Mouse (Mus musculus) hindbrain, embryonic 14.5 days (tissue): ENCODE results near the gene Cd3e. TPM values are rescaled to one million over a fixed set of nuclear protein-coding genes. Genes with fewer than 3 reads are reported as not detected.
"Not testable (repeated sequence)": the region's sequence is repeated elsewhere in the genome, so short reads cannot be mapped to it uniquely, and the experiment has no call there.

Experiments used
- ATAC-seq: fragments of 200-750 bp; cut with Nextera tagmentation; 2 replicates; pipeline ENCODE4 v1.8.0; 2017; ENCODE audit warnings: moderate number of reproducible peaks, mild to moderate bottlenecking, moderate TSS enrichment, moderate library complexity; ENCODE audit not compliant: low FRiP score
- DNase-seq: peaks from one replicate; pipeline ENCODE4 v3.0.0-alpha.2; 2015; ENCODE audit warnings: low spot score
- H3K27ac ChIP-seq: fragments of 300-500 bp; sonication (generic); 2 replicates; pipeline ENCODE4 v1.5.1; 2014; ENCODE audit warnings: mild to moderate bottlenecking, moderate library complexity
- H3K27me3 ChIP-seq: fragments of 300-500 bp; sonication (generic); 2 replicates; pipeline ENCODE4 v1.6.1; 2014; ENCODE audit warnings: mild to moderate bottlenecking, low read length, mixed read lengths; ENCODE audit not compliant: control insufficient read depth, insufficient read depth
- H3K36me3 ChIP-seq: fragments of 300-500 bp; sonication (generic); replicated peaks from 2 replicates; pipeline ENCODE4 v1.6.1; 2014; ENCODE audit not compliant: control insufficient read depth, insufficient read depth
- H3K4me1 ChIP-seq: fragments of 300-500 bp; sonication (generic); replicated peaks from 2 replicates; pipeline ENCODE4 v1.6.1; 2014; ENCODE audit warnings: antibody characterized with exemption, low read length, mixed read lengths; ENCODE audit not compliant: control insufficient read depth, insufficient read depth
- H3K4me2 ChIP-seq: fragments of 300-500 bp; sonication (generic); replicated peaks from 2 replicates; pipeline ENCODE4 v1.6.1; 2014; ENCODE audit warnings: mild to moderate bottlenecking, moderate library complexity
- H3K4me3 ChIP-seq: fragments of 300-500 bp; sonication (generic); replicated peaks from 2 replicates; pipeline ENCODE4 v1.5.1; 2014; ENCODE audit warnings: mild to moderate bottlenecking, low read length
- H3K9ac ChIP-seq: fragments of 300-500 bp; sonication (generic); 2 replicates; pipeline ENCODE4 v1.6.1; 2014
- H3K9me3 ChIP-seq: fragments of 300-500 bp; sonication (generic); 2 replicates; pipeline ENCODE4 v1.6.1; 2016; ENCODE audit warnings: low read length; ENCODE audit not compliant: control insufficient read depth
- WGBS: fragments of 180-500 bp; shearing (Covaris S2); extraction: QIAGEN DNeasy Blood & Tissue Kit; methylation state at CpG from one replicate; pipeline ENCODE4 v1.1.7; 2014; 5-methylcytosine and 5-hydroxymethylcytosine counted together
- polyA plus RNA-seq: library from polyadenylated mRNA; unstranded; fragments of >200 nt; fragmentation: Nextera tagmentation; extraction: Ambion mirVana; gene quantifications from 2 replicates; pipeline ENCODE4 v1.2.1, GENCODE M21; 2014

The Cd3e gene
- polyA plus RNA-seq, 1 experiment from 2014 or later, result 0.20 TPM

DNA sequence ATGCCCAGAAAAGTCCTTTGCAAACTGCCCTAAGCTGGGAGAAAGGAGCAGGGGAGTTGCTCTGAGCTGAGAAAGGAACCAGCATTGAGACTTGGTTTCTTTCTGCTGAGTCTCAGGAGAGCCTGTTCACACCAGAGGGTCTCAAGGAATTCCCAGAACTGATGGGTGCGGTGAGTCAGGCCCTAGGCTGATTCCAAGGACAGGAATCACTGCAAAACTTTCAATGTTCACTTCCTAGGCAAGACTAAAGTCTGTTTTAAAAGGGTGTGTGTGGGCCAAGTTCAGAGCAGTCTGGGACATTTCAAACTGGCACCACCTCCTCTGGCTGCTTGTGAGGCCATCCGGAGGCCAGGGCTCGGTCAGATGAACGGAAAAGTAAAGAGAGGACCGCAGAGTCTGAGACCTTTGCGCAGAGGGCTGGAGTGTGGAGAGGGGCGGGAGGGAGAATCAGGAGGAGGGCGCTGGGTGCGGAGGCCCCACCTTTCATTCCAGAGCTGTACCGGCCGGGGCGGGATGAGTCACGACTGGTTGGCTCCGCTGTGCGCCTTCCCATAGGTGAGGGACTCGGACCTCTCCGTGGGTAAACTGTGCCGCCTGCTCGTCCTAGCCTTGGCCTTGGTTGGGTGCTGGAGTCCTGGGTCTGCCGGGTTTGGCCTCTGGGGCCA is 32.8 kb upstream of the Cd3e start:
- Histone ChIP-seq H3K4me1 (0 out of 2 replicates have a peak, but pooled peaks cover 6% of the 10 kb centered on the region), H3K4me2 (peak overlapping the region; percentile 2; the same call in 1 of the 2 replicates), H3K9me3 (no peaks in the 10 kb centered on the region), H3K27ac (no peak overlapping the region), H3K27me3 (peaks cover 72% of the 10 kb centered on the region), H3K9ac (no peak overlapping the region), H3K36me3 (no peaks in the 10 kb centered on the region), H3K4me3 (no peak overlapping the region)
- WGBS, result 2% methylated on average over 20 of the region's 20 CpGs
- no peak for DNase-seq
- no peak for ATAC-seq

DNA sequence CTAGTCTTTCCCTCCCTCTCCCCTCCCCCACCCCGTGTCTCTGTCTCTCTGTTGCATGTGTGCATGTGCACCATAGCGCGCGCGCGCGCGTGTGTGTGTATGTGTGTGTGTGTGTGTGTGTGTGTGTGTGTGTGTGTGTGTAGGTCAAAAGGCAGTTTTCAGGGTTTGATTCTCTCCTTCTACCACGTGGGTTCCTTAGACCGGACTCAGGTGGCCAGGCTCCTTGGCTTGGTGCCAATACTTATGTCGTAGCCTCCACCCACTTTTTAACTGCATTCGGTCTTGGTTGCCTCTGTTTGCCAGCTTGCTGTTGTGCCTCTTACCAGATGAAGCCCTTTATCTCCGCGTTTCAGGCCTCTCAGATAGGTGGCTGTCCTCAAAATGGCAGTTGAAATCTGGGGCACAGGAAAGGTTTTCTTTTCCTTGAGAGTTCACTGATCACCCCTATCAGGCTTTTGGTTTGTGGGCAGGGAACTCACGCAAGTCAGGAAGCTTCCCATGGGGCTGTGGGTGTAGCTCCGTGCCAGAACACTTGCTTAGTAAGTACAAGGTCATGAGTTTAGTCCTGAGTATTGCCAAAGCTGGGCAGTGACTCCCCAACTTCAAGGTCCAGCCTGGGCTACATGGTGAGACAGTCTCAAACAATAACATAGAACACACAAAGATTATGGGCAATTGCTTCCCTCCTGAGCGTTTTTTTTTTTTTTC is 31.9 kb upstream of the Cd3e start:
- WGBS, result 31% methylated on average over 17 of the region's 17 CpGs
- Histone ChIP-seq H3K27me3 (peaks cover 72% of the 10 kb centered on the region), H3K36me3 (no peaks in the 10 kb centered on the region), H3K27ac (no peak overlapping the region), H3K4me2 (no peak overlapping the region), H3K4me3 (no peak overlapping the region), H3K9ac (no peak overlapping the region), H3K9me3 (no peaks in the 10 kb centered on the region), H3K4me1 (0 out of 2 replicates have a peak, but pooled peaks cover 6% of the 10 kb centered on the region)
- ATAC-seq (no peak), DNase-seq (no peak)

DNA sequence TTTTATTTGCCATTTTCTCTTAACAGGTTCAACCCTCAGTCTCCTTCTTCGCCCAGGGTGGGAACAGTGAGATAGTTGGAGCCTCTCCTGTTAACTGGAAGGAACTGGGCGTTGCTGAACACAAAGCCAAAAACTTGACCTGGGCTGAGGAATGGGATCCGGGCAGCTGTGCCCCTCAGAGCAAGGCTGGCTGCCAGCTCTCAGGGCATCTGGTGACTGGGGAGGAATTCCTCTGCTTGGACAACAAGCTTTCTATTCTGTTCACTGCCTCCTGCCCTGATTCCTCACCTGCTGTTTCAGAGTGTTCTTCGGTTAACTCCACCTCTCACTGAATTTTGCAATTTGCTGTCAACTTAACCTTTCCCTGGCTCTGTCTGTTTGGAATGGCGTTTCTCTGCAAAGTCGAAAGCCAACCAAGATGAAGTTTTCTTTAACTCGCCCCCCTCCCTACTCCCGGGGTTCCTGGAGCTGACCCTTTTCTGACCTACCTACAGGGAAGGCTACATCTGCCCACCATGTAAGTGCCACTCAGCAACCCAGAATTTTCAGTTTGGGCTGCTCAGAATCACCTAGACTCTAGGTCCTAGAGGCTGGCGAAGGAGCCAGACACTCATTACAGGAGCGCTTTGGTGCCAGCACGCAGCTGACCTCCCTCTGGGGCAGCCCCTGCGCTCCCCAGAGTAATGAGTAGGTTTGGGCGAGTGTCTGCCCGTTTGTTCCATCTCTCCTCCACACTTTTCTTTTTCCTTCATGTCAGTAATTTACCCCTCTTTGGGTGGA is 30.8 kb upstream of the Cd3e start:
- WGBS, result 13% methylated on average over 14 of the region's 14 CpGs
- peaks cover 72% of the 10 kb centered on the region for H3K27me3 ChIP-seq

GRCm38 (mm10) chr9:45039499-45039898 is 30.1 kb upstream of the Cd3e start, which contains the start of gene Mpzl2:
Gene Mpzl2 (plus strand): TSS chr9:45039799.
- Histone ChIP-seq H3K4me2 (no peak within 1 kb of the TSS; the same call in 1 of the 2 replicates), H3K4me3 (no peak within 1 kb of the TSS), H3K36me3 (no peaks in the 10 kb centered on the region), H3K9ac (no peak within 1 kb of the TSS), H3K9me3 (no peaks in the 10 kb centered on the region), H3K4me1 (0 out of 2 replicates have a peak, but pooled peaks cover 6% of the 10 kb centered on the region), H3K27me3 (peaks cover 65% of the 10 kb centered on the region), H3K27ac (no peak within 1 kb of the TSS)
- ATAC-seq, result no peak
- WGBS, result 72% methylated on average over 5 of the region's 5 CpGs
- DNase-seq, result no peak

More for the DNA sequence above, 30.8 kb upstream of the Cd3e start:
- no peak overlapping the region for H3K4me3 ChIP-seq
- H3K9me3 ChIP-seq, result no peaks in the 10 kb centered on the region
- ATAC-seq (no peak), DNase-seq (no peak)
- H3K36me3 ChIP-seq, result no peaks in the 10 kb centered on the region
- 0 out of 2 replicates have a peak, but pooled peaks cover 6% of the 10 kb centered on the region for H3K4me1 ChIP-seq
- no peak overlapping the region for H3K9ac ChIP-seq
- no peak overlapping the region for H3K27ac ChIP-seq
- no peak overlapping the region; the same call in 1 of the 2 replicates for H3K4me2 ChIP-seq

- not testable (repeated sequence) for H3K27ac ChIP-seq, H3K4me3 ChIP-seq, H3K9me3 ChIP-seq, H3K4me2 ChIP-seq, H3K4me1 ChIP-seq, H3K9ac ChIP-seq, H3K36me3 ChIP-seq, DNase-seq, ATAC-seq
- peaks cover 48% of the 10 kb centered on the region for H3K27me3 ChIP-seq
- 86% methylated on average over 1 of the region's 1 CpGs for WGBS
Observed at GRCm38 (mm10) chr9:45037803-45038202, 28.4 kb upstream of the Cd3e start.

GRCm38 (mm10) chr9:45034526-45034925 is 25.1 kb upstream of the Cd3e start:
- DNase-seq, result no peak
- H3K9ac ChIP-seq, result no peak overlapping the region
- 82% methylated on average over 3 of the region's 3 CpGs for WGBS
- H3K4me3 ChIP-seq, result no peak overlapping the region
- no peaks in the 10 kb centered on the region for H3K36me3 ChIP-seq
- no peak overlapping the region for H3K4me2 ChIP-seq
- H3K9me3 ChIP-seq, result no peaks in the 10 kb centered on the region
- no peaks in the 10 kb centered on the region for H3K4me1 ChIP-seq
- peaks cover 15% of the 10 kb centered on the region for H3K27me3 ChIP-seq
- no peak overlapping the region for H3K27ac ChIP-seq
- ATAC-seq, result no peak

DNA sequence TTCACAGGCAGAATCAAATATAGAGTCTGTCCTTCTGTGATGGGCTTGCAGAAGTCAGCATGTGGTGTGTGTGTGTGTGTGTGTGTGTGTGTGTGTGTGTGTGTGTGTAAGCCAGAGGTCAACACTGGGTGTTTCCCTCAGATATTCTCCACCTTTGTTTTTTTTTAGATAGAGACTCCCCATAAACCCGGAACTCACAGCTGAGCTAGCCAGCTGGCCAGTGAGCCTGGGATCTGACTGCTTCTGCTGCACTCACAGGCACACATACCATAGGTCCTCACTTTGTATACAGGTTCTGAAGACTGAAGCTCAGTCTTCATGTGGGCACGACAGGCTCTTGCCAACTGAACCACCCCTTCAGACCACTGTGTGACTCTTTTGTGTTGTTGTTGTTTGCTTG is 22.8 kb upstream of the Cd3e start:
- peaks cover 4% of the 10 kb centered on the region; the same call in 1 of the 2 replicates for H3K27me3 ChIP-seq
- H3K9ac ChIP-seq, result no peak overlapping the region
- DNase-seq (no peak), ATAC-seq (no peak)
- no peak overlapping the region for H3K27ac ChIP-seq
- 79% methylated on average over 2 of the region's 2 CpGs for WGBS
- no peaks in the 10 kb centered on the region for H3K9me3 ChIP-seq
- no peak overlapping the region for H3K4me2 ChIP-seq
- H3K36me3 ChIP-seq, result no peaks in the 10 kb centered on the region
- no peaks in the 10 kb centered on the region for H3K4me1 ChIP-seq
- H3K4me3 ChIP-seq, result no peak overlapping the region

DNA sequence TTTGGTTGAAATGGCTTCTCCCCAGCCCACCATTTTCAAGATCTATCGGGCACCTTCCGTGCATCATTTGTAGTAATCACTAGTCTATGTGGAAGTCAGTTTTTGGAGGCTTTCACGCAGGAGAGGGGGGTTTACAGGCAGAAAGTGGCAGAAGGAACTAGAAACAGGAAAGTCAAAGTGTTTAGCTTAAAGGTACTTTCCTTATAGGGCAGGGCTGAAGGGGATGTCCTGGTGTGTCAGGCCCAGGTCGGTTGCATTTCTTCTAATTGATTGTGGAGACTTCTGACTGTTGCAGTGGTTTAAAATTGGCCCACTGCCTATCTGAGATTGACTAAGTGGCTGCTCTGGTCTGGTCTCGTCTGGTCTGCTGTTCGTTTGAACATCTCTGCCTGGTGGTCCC is 20.9 kb upstream of the Cd3e start:
- Histone ChIP-seq H3K4me1 (no peaks in the 10 kb centered on the region), H3K36me3 (no peaks in the 10 kb centered on the region), H3K9ac (no peak overlapping the region), H3K4me3 (no peak overlapping the region), H3K27ac (no peak overlapping the region), H3K4me2 (no peak overlapping the region), H3K9me3 (no peaks in the 10 kb centered on the region), H3K27me3 (peaks cover 4% of the 10 kb centered on the region; the same call in 1 of the 2 replicates)
- no peak for DNase-seq
- WGBS, result 73% methylated on average over 6 of the region's 6 CpGs
- no peak for ATAC-seq

- no peak overlapping the region for H3K4me3 ChIP-seq
- H3K9ac ChIP-seq, result no peak overlapping the region
- peaks cover 4% of the 10 kb centered on the region; the same call in 1 of the 2 replicates for H3K27me3 ChIP-seq
- no peak overlapping the region for H3K27ac ChIP-seq
- DNase-seq (no peak), ATAC-seq (no peak)
- WGBS, result 81% methylated on average over 8 of the region's 8 CpGs
- H3K36me3 ChIP-seq, result no peaks in the 10 kb centered on the region
- H3K4me2 ChIP-seq, result no peak overlapping the region
- H3K9me3 ChIP-seq, result no peaks in the 10 kb centered on the region
- H3K4me1 ChIP-seq, result no peaks in the 10 kb centered on the region
Observed at GRCm38 (mm10) chr9:45027376-45027775, 17.9 kb upstream of the Cd3e start.
